Mouse (Mus musculus): Measurements from ENCODE around the gene Pik3r1. TPM values are rescaled to one million over a fixed set of nuclear protein-coding genes. Genes with fewer than 3 reads are reported as not detected.

Gene Pik3r1
- polyA plus RNA-seq, 1 experiment from 2014 or later: 95.5 TPM

DNA sequence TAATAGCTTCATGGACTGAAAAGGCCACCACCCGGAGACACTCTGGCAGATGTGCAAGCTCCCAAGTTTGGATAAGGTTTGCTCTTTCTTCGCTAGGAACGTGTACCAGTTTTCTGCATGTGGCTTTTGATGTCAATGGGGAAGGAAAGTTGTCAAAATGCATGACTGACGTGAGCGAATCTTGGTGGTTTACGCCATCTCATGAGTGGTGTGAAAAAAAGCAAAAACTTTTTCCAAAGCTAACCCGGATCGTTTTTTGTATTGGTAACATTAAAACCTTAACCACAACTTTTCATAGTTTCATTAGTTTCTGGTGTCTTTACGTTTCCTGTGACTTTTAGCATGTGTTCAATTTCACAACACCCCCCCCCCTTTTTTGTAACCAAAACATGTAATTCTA lies 60.8 kb downstream of the Pik3r1 start:
- H3K27ac ChIP-seq (ENCODE audit: low read length): no peak overlapping the region
- H3K4me3 ChIP-seq (ENCODE audit: low read depth, low read length): no peak overlapping the region
- no peaks in the 10 kb centered on the region for H3K27me3 ChIP-seq (ENCODE audit: control insufficient read depth, insufficient read depth, low read length)
- WGBS: 92% methylated on average over 9 of the region's 9 CpGs
- no peaks in the 10 kb centered on the region for H3K4me1 ChIP-seq (ENCODE audit: control insufficient read depth, insufficient read depth, low read length)
- H3K9me3 ChIP-seq (ENCODE audit: control insufficient read depth, low read depth, low read length): no peaks in the 10 kb centered on the region
- H3K36me3 ChIP-seq (ENCODE audit: control insufficient read depth, insufficient read depth, low read length): peaks cover 31% of the 10 kb centered on the region
- no peak overlapping the region for H3K4me2 ChIP-seq (replicated peaks; ENCODE audit: low read depth, low read length)
- H3K9ac ChIP-seq (replicated peaks; ENCODE audit: low read depth, low read length): no peak overlapping the region
- ATAC-seq (ENCODE audit: insufficient number of reproducible peaks, insufficient read depth, low FRiP score, low read depth): no peak

DNA sequence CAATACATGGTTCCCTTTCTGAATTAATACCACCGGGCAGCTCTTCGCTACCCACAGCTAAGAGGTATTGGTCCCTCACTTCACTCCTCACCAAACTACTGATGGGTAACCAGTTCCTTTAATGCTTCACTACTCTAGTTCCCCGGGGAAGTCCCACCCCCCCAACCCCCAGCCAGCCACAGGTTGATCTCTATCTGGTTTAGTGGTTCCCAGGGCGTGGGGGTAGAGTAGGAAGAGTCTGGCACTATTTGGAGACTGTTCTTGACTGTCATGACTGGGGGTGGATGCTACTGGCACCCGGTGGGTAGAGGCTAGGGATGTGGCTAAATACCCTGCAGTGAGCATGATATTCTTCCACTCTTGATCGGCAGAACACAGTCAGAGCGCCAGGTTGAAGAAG lies 61.6 kb downstream of the Pik3r1 start:
- 87% methylated on average over 7 of the region's 7 CpGs for WGBS
- ATAC-seq (ENCODE audit: insufficient number of reproducible peaks, insufficient read depth, low FRiP score, low read depth): no peak
- Histone ChIP-seq H3K9me3 (ENCODE audit: control insufficient read depth, low read depth, low read length) (no peaks in the 10 kb centered on the region), H3K4me1 (ENCODE audit: control insufficient read depth, insufficient read depth, low read length) (no peaks in the 10 kb centered on the region), H3K4me3 (ENCODE audit: low read depth, low read length) (no peak overlapping the region), H3K9ac (replicated peaks; ENCODE audit: low read depth, low read length) (no peak overlapping the region), H3K27me3 (ENCODE audit: control insufficient read depth, insufficient read depth, low read length) (no peaks in the 10 kb centered on the region), H3K36me3 (ENCODE audit: control insufficient read depth, insufficient read depth, low read length) (peaks cover 38% of the 10 kb centered on the region), H3K4me2 (replicated peaks; ENCODE audit: low read depth, low read length) (no peak overlapping the region), H3K27ac (ENCODE audit: low read length) (no peak overlapping the region)

DNA sequence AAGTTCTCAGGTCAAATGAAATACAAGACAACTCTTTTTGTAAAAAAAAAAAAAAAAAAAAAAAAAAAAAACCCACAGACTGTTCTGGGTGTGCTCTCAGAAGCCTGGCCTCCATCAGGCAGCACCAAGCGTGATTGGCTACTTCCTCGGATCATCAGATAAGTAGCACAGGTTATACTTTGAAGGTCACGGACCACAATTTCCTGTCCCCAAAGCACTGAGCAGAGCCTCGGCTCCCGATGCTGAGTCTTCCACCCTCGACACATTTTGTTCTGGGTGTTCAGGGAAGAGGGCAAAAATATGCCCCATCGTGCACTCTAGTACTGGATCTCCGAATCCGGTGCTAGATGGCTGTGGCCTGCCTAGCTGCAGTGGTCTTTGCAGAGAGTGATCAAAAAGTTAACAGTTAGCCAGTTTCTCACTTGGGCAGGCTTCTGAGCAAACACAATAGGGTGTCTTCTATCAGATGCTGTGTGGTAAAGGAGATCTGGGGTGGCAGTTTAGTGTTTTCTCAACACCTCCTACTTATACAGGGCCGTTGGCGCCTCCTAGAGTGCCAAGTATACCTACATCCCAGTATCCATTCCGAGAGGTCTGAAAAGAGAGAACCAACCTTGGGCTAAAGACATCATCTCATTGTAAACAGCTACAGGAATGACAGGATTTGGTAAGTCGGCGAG lies 65.8 kb downstream of the Pik3r1 start:
- Histone ChIP-seq H3K27me3 (ENCODE audit: control insufficient read depth, insufficient read depth, low read length) (no peaks in the 10 kb centered on the region), H3K27ac (ENCODE audit: low read length) (no peak overlapping the region), H3K36me3 (ENCODE audit: control insufficient read depth, insufficient read depth, low read length) (peaks cover 37% of the 10 kb centered on the region), H3K9me3 (ENCODE audit: control insufficient read depth, low read depth, low read length) (no peaks in the 10 kb centered on the region), H3K9ac (replicated peaks; ENCODE audit: low read depth, low read length) (no peak overlapping the region), H3K4me3 (ENCODE audit: low read depth, low read length) (no peak overlapping the region), H3K4me2 (replicated peaks; ENCODE audit: low read depth, low read length) (no peak overlapping the region), H3K4me1 (ENCODE audit: control insufficient read depth, insufficient read depth, low read length) (peaks cover 3% of the 10 kb centered on the region; the same call in 1 of the 2 replicates)
- no peak for ATAC-seq (ENCODE audit: insufficient number of reproducible peaks, insufficient read depth, low FRiP score, low read depth)
- 88% methylated on average over 14 of the region's 14 CpGs for WGBS

DNA sequence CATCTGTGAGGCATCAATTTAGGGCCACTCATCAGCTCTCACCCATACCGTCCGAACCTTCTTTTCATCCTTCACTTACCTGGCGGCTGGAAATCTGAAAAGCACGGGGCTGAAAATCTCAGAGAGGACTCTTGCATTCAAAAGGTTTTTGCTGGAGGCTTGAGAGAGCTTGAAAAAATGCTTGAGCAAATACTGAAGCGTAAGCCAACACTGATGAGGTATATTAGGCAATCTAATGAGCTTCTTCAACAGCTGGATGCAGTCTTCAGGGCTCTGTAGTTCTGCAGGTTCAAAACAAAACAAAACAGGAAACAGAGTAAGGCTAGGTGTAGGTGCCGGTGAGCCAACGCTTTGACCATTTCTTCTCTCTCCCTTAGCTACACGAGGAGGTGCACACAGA lies 66.4 kb downstream of the Pik3r1 start:
- 89% methylated on average over 8 of the region's 8 CpGs for WGBS
- Histone ChIP-seq H3K4me1 (ENCODE audit: control insufficient read depth, insufficient read depth, low read length) (peaks cover 7% of the 10 kb centered on the region; the same call in 1 of the 2 replicates), H3K27ac (ENCODE audit: low read length) (no peak overlapping the region), H3K9ac (replicated peaks; ENCODE audit: low read depth, low read length) (no peak overlapping the region), H3K36me3 (ENCODE audit: control insufficient read depth, insufficient read depth, low read length) (peaks cover 37% of the 10 kb centered on the region), H3K27me3 (ENCODE audit: control insufficient read depth, insufficient read depth, low read length) (no peaks in the 10 kb centered on the region), H3K9me3 (ENCODE audit: control insufficient read depth, low read depth, low read length) (no peaks in the 10 kb centered on the region), H3K4me2 (replicated peaks; ENCODE audit: low read depth, low read length) (no peak overlapping the region), H3K4me3 (ENCODE audit: low read depth, low read length) (no peak overlapping the region)
- no peak for ATAC-seq (ENCODE audit: insufficient number of reproducible peaks, insufficient read depth, low FRiP score, low read depth)

DNA sequence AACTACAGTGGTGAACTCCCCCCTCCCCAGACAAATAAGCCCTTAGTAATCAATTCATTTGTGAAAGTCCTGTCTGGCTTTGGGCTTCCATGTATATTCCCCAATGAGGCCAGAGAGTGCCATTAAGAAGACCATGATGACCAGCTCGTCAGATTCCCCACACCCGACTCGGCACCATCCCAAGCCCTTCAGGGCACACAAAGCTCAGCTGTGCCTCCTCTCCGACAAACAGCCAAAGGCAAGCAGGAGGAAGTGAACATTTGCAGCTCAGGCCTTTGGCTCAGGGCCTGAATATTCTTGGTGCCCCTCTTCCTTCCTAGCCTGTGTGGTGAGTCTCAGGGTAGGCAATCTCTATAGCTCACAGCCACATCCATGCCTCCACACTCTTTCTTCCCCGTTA lies 68.3 kb downstream of the Pik3r1 start:
- H3K27ac ChIP-seq (ENCODE audit: low read length): no peak overlapping the region
- ATAC-seq (ENCODE audit: insufficient number of reproducible peaks, insufficient read depth, low FRiP score, low read depth): no peak

DNA sequence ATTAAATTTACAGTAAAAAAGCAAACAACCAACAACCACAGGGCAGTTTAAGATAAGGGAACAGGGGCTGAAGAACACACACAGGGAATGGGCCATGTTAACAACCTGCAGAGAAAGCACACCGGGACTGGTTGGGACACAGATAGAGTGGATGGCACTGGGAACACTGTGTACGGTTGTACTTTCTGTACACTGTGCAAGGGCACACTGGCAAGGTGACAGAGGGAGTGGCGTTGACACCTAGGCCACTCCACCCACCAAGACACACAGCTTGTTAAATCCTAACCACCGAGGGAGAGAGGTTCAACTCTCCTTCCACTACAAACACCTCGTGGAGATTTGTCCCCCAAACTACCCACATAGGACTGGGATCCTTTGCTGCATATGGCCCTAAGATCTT lies 70.1 kb downstream of the Pik3r1 start:
- Histone ChIP-seq H3K9me3 (ENCODE audit: control insufficient read depth, low read depth, low read length) (no peaks in the 10 kb centered on the region), H3K4me3 (ENCODE audit: low read depth, low read length) (no peak overlapping the region), H3K27ac (ENCODE audit: low read length) (no peak overlapping the region), H3K36me3 (ENCODE audit: control insufficient read depth, insufficient read depth, low read length) (peaks cover 22% of the 10 kb centered on the region), H3K27me3 (ENCODE audit: control insufficient read depth, insufficient read depth, low read length) (no peaks in the 10 kb centered on the region), H3K9ac (replicated peaks; ENCODE audit: low read depth, low read length) (no peak overlapping the region), H3K4me1 (ENCODE audit: control insufficient read depth, insufficient read depth, low read length) (peaks cover 23% of the 10 kb centered on the region; the same call in 1 of the 2 replicates), H3K4me2 (replicated peaks; ENCODE audit: low read depth, low read length) (no peak overlapping the region)
- WGBS: 74% methylated on average over 5 of the region's 5 CpGs
- ATAC-seq (ENCODE audit: insufficient number of reproducible peaks, insufficient read depth, low FRiP score, low read depth): no peak

More for the DNA sequence above, 68.3 kb downstream of the Pik3r1 start:
- Histone ChIP-seq H3K9me3 (ENCODE audit: control insufficient read depth, low read depth, low read length) (no peaks in the 10 kb centered on the region), H3K4me2 (replicated peaks; ENCODE audit: low read depth, low read length) (no peak overlapping the region), H3K4me1 (ENCODE audit: control insufficient read depth, insufficient read depth, low read length) (peaks cover 15% of the 10 kb centered on the region; the same call in 1 of the 2 replicates), H3K4me3 (ENCODE audit: low read depth, low read length) (no peak overlapping the region), H3K27me3 (ENCODE audit: control insufficient read depth, insufficient read depth, low read length) (no peaks in the 10 kb centered on the region), H3K9ac (replicated peaks; ENCODE audit: low read depth, low read length) (no peak overlapping the region), H3K36me3 (ENCODE audit: control insufficient read depth, insufficient read depth, low read length) (peaks cover 26% of the 10 kb centered on the region)
- 81% methylated on average over 5 of the region's 5 CpGs for WGBS

DNA sequence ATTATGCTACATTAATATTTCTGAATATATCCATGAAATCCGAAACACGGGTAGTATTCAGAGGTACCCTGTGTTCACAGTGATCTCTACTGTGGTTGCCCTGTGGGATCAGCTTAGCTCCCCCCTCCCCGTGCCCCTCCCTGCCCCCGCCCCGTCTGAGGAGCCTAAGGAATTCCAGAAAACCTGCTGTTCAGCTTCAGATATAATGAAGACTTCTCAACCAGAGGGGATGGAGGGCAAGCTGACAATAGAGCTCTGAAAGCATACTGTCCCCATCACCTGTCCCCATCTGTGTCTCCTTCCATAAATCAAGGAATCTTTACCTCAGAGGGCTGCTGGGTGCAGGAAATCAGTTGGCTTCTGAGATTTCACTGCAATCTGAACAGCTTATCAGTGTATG lies 70.6 kb downstream of the Pik3r1 start:
- Histone ChIP-seq H3K9ac (replicated peaks; ENCODE audit: low read depth, low read length) (no peak overlapping the region), H3K9me3 (ENCODE audit: control insufficient read depth, low read depth, low read length) (no peaks in the 10 kb centered on the region), H3K4me1 (ENCODE audit: control insufficient read depth, insufficient read depth, low read length) (peaks cover 24% of the 10 kb centered on the region; the same call in 1 of the 2 replicates), H3K4me2 (replicated peaks; ENCODE audit: low read depth, low read length) (no peak overlapping the region), H3K4me3 (ENCODE audit: low read depth, low read length) (no peak overlapping the region), H3K36me3 (ENCODE audit: control insufficient read depth, insufficient read depth, low read length) (peaks cover 22% of the 10 kb centered on the region), H3K27me3 (ENCODE audit: control insufficient read depth, insufficient read depth, low read length) (no peaks in the 10 kb centered on the region), H3K27ac (ENCODE audit: low read length) (no peak overlapping the region)
- WGBS: 65% methylated on average over 5 of the region's 5 CpGs
- ATAC-seq (ENCODE audit: insufficient number of reproducible peaks, insufficient read depth, low FRiP score, low read depth): no peak

DNA sequence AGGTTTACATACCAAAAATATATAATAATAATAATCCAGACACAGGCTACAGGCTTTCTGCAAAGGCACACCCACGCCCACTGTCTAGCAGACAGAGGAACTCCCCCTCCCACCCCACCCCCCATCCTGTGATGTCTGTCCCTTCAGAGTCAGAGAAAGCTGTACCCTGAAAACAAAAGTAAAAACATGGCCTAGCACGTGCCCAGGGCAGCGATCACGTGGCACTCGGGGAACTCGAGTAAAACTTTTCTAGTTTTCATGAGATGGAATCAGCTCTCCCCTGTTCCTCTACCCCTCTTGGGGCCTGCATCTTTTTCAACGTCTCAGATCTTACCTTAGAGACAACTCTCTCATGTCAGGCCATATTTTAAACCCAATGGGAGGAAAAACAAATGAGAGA lies 71.2 kb downstream of the Pik3r1 start:
- Histone ChIP-seq H3K4me3 (ENCODE audit: low read depth, low read length) (no peak overlapping the region), H3K9ac (replicated peaks; ENCODE audit: low read depth, low read length) (no peak overlapping the region), H3K4me2 (replicated peaks; ENCODE audit: low read depth, low read length) (no peak overlapping the region), H3K36me3 (ENCODE audit: control insufficient read depth, insufficient read depth, low read length) (peaks cover 16% of the 10 kb centered on the region), H3K27ac (ENCODE audit: low read length) (peak overlapping the region; percentile 15; the same call in 1 of the 2 replicates), H3K27me3 (ENCODE audit: control insufficient read depth, insufficient read depth, low read length) (no peaks in the 10 kb centered on the region), H3K4me1 (ENCODE audit: control insufficient read depth, insufficient read depth, low read length) (peaks cover 27% of the 10 kb centered on the region; the same call in 1 of the 2 replicates), H3K9me3 (ENCODE audit: control insufficient read depth, low read depth, low read length) (no peaks in the 10 kb centered on the region)
- no peak for ATAC-seq (ENCODE audit: insufficient number of reproducible peaks, insufficient read depth, low FRiP score, low read depth)
- 60% methylated on average over 7 of the region's 7 CpGs for WGBS

DNA sequence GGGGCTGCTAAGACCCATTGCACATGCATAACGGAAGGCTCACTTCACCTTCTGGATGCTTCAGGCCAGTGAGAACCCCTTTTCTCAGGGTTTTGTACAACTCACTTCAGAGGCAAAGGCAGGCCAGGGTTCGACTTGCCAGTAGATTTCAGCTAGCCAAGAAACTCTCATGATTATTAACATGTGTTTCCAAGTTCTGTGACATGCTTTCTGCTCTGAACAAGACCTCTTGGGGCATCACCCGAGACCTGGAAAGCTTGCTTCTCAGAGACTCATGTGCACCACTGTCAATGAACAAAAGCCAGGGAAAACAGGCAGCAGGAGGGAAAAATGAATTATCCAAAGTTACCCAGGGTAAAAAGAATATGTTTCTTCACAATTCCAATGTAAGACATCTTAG lies 71.7 kb downstream of the Pik3r1 start:
- peaks cover 27% of the 10 kb centered on the region; the same call in 1 of the 2 replicates for H3K4me1 ChIP-seq (ENCODE audit: control insufficient read depth, insufficient read depth, low read length)

More for the DNA sequence above, 71.7 kb downstream of the Pik3r1 start:
- no peaks in the 10 kb centered on the region for H3K27me3 ChIP-seq (ENCODE audit: control insufficient read depth, insufficient read depth, low read length)
- H3K9ac ChIP-seq (replicated peaks; ENCODE audit: low read depth, low read length): no peak overlapping the region
- no peak for ATAC-seq (ENCODE audit: insufficient number of reproducible peaks, insufficient read depth, low FRiP score, low read depth)
- H3K9me3 ChIP-seq (ENCODE audit: control insufficient read depth, low read depth, low read length): no peaks in the 10 kb centered on the region
- no peak overlapping the region for H3K4me3 ChIP-seq (ENCODE audit: low read depth, low read length)
- H3K4me2 ChIP-seq (replicated peaks; ENCODE audit: low read depth, low read length): no peak overlapping the region
- no peak overlapping the region for H3K27ac ChIP-seq (ENCODE audit: low read length)
- peaks cover 13% of the 10 kb centered on the region for H3K36me3 ChIP-seq (ENCODE audit: control insufficient read depth, insufficient read depth, low read length)
- 61% methylated on average over 3 of the region's 3 CpGs for WGBS
